Mouse (Mus musculus): Measurements from ENCODE around the gene Car15. TPM values are rescaled to one million over a fixed set of nuclear protein-coding genes. Genes with fewer than 3 reads are reported as not detected.
A peak's percentile ranks its signal among the peaks of the same experiment; 100 is the strongest.

Car15 gene
- polyA plus RNA-seq (2021) = 1.4 TPM

DNA sequence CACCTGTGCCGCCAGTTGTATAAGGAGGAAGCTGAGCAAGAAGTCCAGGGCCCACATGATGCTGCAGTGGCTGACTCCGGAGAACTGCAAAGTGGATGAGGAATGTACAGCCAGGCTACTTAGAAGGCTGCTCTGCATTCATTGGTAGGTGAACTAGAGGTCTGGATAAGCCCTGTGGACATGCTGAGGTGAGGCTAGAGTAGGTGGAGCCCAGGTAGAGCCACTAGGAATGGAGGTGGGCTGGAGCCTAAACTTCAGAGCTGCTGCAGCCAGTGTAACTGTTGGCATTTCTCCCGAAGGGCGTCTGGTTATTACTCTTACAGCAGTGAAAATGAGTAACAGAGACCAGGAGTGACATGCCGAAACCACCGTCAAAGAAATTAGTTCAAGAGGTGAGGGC lies at the start of gene Car15:
Gene Car15 (minus strand): TSS at position 314 of the 400 bp plus-strand sequence.
- DNase-seq (ENCODE audit: low read depth, low spot score) (no peak), ATAC-seq (no peak)
- H3K27me3 ChIP-seq = peaks cover 12% of the 10 kb centered on the region
- TF ChIP-seq CTCF (IDR thresholded peaks at IDR 0.05) = no peak
- CTCF ChIA-PET = interaction anchor here (1.2 to 2.2 kb wide), 2 partner anchors 12 to 13 kb away, joined by 4 to 7 read pairs; no protein-coding TSS in a partner anchor
- in situ Hi-C loops (cut with MboI; ENCODE audit: low pct_unique_long_range_greater_than_20kb) = no loop called here
- POLR2A ChIA-PET = no interaction called here

DNA sequence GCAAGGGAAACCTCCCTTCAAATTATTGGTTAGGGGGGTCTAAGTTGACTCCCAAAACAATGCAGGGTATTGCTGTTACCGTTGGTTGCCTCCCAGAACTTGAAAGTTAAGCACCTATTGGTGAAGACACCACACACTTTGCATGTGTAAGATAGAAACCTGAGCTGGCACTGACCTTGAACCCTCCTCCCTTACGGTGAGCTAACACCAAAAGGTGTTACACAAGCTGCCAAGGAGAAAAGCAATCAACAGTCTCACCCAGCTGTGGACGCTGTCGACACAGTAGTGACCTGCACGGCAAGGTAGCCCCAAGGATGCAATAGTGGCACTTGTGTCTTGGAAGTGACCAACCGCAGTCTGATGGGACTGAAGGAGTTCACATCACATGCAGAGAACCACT lies 46.0 kb upstream of the Car15 start:
- DNase-seq (ENCODE audit: low read depth, low spot score) = no peak
- no peak for TF ChIP-seq CTCF (IDR thresholded peaks at IDR 0.05)
- ChIA-PET CTCF (interaction anchor here (1.1 kb wide), 1 partner anchor 38 kb away, joined by 3 read pairs; no protein-coding TSS in a partner anchor), POLR2A (no interaction called here)
- ATAC-seq = no peak
- H3K27me3 ChIP-seq = no peaks in the 10 kb centered on the region
- in situ Hi-C loops (cut with MboI; ENCODE audit: low pct_unique_long_range_greater_than_20kb) = no loop called here

DNA sequence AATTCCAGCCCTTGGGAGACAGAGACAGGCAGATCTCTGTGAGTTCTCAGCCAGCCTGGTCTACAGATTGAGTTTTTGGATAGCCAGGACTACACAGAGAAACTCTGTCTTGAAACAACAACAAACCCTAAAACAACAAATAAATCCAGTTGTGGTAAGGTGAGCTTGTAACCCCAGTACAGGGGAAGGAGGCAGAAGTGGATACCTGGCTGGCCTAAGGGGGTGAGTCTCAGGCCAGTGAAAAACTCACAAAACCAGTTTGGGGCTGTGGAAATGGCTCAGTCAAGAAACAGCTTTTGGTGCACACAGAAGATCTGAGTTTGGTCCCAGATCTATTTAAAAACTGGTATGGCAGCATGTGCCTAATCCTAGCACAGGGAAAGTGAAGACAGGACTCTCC lies 44.0 kb upstream of the Car15 start:
- in situ Hi-C loops (cut with MboI; ENCODE audit: low pct_unique_long_range_greater_than_20kb) = no loop called here
- TF ChIP-seq CTCF (IDR thresholded peaks at IDR 0.05) = no peak
- no peak for ATAC-seq
- ChIA-PET POLR2A (no interaction called here), CTCF (interaction anchor here (1.5 kb wide), 1 partner anchor 14 kb away, joined by 3 read pairs; no protein-coding TSS in a partner anchor)
- DNase-seq (ENCODE audit: low read depth, low spot score) = no peak
- no peaks in the 10 kb centered on the region for H3K27me3 ChIP-seq

DNA sequence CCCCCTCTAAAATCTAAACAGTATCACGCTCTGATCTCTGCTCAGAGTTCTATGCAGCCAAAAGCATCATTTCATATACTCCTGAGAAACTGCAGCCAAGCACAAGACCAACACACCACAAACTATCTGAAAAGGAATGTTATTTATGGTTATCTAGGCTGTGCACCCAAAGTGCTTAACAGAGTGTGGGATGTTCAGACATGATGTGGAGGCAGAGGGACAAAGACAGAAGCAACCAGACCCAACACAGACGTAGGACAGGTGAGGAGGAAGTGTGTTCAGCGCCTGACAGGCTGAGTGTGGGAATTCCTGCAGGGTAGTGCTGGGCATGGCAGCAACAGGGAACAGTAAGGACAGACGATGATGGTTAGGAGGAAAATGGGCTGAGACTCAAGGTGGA lies 41.4 kb upstream of the Car15 start:
- POLR2A ChIA-PET = no interaction called here
- CTCF ChIA-PET = no interaction called here
- no peak for TF ChIP-seq CTCF (IDR thresholded peaks at IDR 0.05)
- DNase-seq (ENCODE audit: low read depth, low spot score) (no peak), ATAC-seq (no peak)
- in situ Hi-C loops (cut with MboI; ENCODE audit: low pct_unique_long_range_greater_than_20kb) = no loop called here
- H3K27me3 ChIP-seq = no peaks in the 10 kb centered on the region

DNA sequence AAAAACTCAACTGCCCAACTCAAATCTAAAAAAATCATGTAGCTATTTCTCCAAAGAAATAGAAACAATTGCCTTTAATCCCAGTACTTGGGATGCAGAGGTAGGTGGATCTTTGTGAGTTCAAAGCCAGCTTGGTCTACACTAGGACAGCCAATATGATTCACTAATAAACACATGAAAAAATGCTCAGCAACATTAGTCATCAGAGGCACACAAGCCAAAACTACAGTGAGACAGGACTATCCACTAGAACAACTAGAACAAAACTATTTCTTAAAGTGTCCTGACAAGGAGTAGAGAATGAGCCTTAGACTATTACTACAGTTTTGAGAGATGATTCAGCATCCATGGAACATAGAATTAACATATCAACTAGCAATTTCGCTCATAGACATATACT lies 37.9 kb upstream of the Car15 start:
- ChIA-PET POLR2A (no interaction called here), CTCF (interaction anchor here (1.6 to 1.8 kb wide), 2 partner anchors 16 to 27 kb away, joined by 3 to 4 read pairs; partner anchors contain the start of gene Gm20518)
- DNase-seq (ENCODE audit: low read depth, low spot score) = no peak
- in situ Hi-C loops (cut with MboI; ENCODE audit: low pct_unique_long_range_greater_than_20kb) = no loop called here
- no peaks in the 10 kb centered on the region for H3K27me3 ChIP-seq
- no peak for ATAC-seq
- no peak for TF ChIP-seq CTCF (IDR thresholded peaks at IDR 0.05)

DNA sequence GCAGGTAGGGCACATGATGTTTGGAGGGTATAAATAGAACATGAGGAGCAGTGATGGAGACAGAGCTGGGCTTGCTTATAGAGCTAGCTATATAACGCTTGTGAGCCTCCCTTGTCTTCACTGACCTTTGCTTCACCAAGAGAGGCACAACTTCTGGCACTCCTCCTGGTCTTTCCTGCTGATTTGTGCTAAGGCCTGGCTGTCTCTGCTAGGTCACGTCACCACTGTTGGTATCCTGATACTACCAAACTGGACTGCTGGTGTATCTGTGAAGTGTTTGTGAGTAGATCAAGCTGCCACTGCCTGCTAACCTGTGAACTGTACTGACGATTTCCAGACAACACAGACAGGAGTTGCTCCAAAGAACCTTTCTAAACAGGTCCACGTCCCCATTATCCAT lies 37.0 kb upstream of the Car15 start:
- in situ Hi-C loops (cut with MboI; ENCODE audit: low pct_unique_long_range_greater_than_20kb) = no loop called here
- TF ChIP-seq CTCF (IDR thresholded peaks at IDR 0.05) = no peak
- ChIA-PET POLR2A (no interaction called here), CTCF (interaction anchor here (1.8 kb wide), 1 partner anchor 26 kb away, joined by 4 read pairs; no protein-coding TSS in a partner anchor)
- no peaks in the 10 kb centered on the region for H3K27me3 ChIP-seq
- ATAC-seq = no peak
- DNase-seq (ENCODE audit: low read depth, low spot score) = no peak

DNA sequence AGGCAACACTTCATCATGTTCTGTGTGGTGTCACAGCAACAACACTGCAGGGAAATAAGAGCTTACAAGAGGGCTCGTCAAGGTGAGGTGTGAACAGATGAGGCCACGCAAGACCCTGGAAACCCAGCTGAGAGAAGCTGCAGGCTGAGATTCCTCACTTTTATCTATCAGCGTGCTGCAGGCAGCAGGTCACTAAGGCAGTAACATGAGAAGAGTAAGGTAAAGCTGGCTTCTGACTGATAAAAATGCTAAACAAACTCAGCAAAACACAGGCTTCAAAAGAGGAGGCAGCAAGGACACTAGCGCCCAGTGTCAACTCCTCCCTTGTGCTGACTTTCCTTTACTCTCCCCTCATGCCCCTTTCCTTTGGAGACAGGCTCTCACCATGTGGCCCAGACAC lies 34.8 kb upstream of the Car15 start:
- ChIA-PET POLR2A (interaction anchor here (0.8 kb wide), 1 partner anchor 375 kb away, joined by 3 read pairs; no protein-coding TSS in a partner anchor), CTCF (interaction anchor here (1.3 kb wide), 1 partner anchor 14 kb away, joined by 4 read pairs; no protein-coding TSS in a partner anchor)
- DNase-seq (ENCODE audit: low read depth, low spot score) (no peak), ATAC-seq (no peak)
- no peaks in the 10 kb centered on the region for H3K27me3 ChIP-seq
- in situ Hi-C loops (cut with MboI; ENCODE audit: low pct_unique_long_range_greater_than_20kb) = no loop called here
- no peak for TF ChIP-seq CTCF (IDR thresholded peaks at IDR 0.05)

DNA sequence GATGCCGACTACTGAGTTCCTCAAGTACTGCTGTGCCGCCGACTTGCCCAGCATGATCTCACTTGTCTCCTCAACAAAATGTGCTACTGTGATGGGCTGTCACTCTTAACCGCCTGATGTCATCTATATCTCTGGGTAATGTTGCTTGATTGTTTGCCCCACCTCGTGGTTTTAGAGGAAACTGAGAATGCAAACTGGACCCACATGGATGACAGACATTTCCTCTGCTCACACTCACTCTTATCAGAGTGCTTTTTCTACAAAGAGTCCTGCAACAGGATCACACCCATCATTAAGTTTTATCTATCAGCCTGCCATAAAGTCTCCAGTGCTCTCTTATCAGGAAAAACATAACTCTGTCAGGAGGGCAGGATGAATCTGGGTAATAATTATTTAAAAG lies 33.1 kb upstream of the Car15 start:
- CTCF ChIA-PET = no interaction called here
- in situ Hi-C loops (cut with MboI; ENCODE audit: low pct_unique_long_range_greater_than_20kb) = no loop called here
- no peak for TF ChIP-seq CTCF (IDR thresholded peaks at IDR 0.05)
- DNase-seq (ENCODE audit: low read depth, low spot score) (no peak), ATAC-seq (no peak)
- POLR2A ChIA-PET = no interaction called here
- H3K27me3 ChIP-seq = no peaks in the 10 kb centered on the region

DNA sequence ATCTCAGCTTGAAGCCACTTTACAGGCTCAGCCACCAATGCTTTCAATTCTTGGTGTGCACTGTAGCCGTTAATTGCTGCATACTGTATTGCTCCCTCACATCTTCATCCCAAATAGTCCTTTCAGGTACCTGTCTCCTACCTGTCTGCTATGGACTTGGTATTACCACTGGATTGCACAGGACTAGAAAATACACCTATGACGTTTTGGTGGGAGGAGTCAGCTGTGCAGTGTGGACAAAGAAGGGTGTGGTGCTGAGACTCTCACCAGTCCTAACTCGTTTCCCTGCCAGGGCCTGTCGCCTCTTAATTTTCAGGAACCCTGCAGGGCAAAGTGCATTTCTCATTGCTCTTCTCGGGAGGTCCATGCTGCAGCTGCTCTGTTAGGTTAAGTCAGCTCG lies 27.6 kb upstream of the Car15 start:
- DNase-seq (ENCODE audit: low read depth, low spot score) = no peak
- no peaks in the 10 kb centered on the region for H3K27me3 ChIP-seq
- in situ Hi-C loops (cut with MboI; ENCODE audit: low pct_unique_long_range_greater_than_20kb) = no loop called here
- ChIA-PET CTCF (interaction anchor here (5.3 kb wide), 1 partner anchor 15 kb away, joined by 26 read pairs; no protein-coding TSS in a partner anchor), POLR2A (interaction anchor here (0.6 kb wide), 1 partner anchor 53 kb away, joined by 3 read pairs; no protein-coding TSS in a partner anchor)
- no peak for TF ChIP-seq CTCF (IDR thresholded peaks at IDR 0.05)
- ATAC-seq = no peak

DNA sequence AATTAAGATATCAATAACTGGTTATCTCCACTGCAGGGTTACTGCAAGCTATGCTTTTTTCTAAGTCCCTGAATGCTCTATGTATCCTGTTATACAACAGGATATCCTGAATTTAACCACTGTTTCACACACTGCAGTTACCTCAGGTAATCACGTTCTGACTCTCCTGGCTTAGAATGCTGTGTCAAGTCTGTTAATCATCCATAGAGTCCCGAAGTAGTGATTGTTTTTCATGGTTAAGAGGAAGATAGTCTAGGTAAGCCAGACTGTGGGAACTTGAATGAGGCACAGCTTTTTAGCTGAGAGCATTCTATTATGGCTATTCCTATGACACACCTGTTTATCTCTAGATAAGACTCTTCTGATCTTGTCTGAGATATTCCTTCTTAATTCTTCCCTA lies 27.1 kb upstream of the Car15 start:
- DNase-seq (ENCODE audit: low read depth, low spot score) (no peak), ATAC-seq (no peak)
- CTCF ChIA-PET = interaction anchor here (1.2 to 1.3 kb wide), 2 partner anchors 12 to 16 kb away, joined by 5 read pairs; no protein-coding TSS in a partner anchor
- TF ChIP-seq CTCF (IDR thresholded peaks at IDR 0.05) = no peak
- in situ Hi-C loops (cut with MboI; ENCODE audit: low pct_unique_long_range_greater_than_20kb) = no loop called here
- H3K27me3 ChIP-seq = no peaks in the 10 kb centered on the region
- POLR2A ChIA-PET = interaction anchor here (0.6 kb wide), 1 partner anchor 52 kb away, joined by 3 read pairs; no protein-coding TSS in a partner anchor

DNA sequence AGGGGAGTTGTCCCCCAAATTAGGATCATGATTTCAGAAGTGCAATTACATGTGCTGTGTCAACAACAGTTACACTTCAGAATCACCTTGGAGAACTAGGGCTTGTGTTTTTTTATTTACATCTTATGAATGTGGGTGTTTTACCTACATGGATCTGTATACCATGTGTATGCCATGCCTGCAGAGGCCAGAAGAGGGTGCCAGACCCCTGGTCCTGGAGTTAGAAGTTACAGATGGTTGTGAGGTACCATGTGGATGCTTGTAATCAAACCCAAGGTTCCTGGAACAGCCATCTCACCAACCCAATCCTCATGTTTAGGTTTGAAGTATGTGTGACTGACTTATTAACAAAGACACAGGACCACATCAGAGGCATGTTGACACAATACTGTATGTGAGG lies 20.4 kb upstream of the Car15 start:
- in situ Hi-C loops (cut with MboI; ENCODE audit: low pct_unique_long_range_greater_than_20kb) = no loop called here
- no peaks in the 10 kb centered on the region for H3K27me3 ChIP-seq
- ATAC-seq = no peak
- ChIA-PET CTCF (interaction anchor here (0.8 kb wide), 1 partner anchor 9 kb away, joined by 3 read pairs; no protein-coding TSS in a partner anchor), POLR2A (no interaction called here)
- DNase-seq (ENCODE audit: low read depth, low spot score) = no peak
- peak; percentile 70 for TF ChIP-seq CTCF (IDR thresholded peaks at IDR 0.05)

DNA sequence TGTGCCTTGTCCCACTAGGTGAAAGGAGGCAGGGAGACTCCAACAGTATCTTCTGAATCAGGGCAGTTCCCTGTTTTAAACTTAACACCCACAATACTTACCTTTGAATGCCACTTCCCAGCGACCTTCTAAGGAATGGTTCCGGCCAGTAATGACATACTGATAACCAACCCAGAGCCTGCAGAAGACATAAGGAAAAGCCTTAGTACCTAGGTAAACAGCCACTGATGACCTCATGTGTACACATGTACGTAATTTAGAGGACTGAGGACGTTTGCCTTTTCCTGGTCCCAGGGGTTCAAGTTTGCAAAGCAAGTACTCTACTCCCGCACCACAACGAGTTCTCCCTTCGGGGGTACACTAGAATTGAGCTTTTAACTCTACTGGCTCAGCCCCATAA lies 19.0 kb upstream of the Car15 start:
- in situ Hi-C loops (cut with MboI; ENCODE audit: low pct_unique_long_range_greater_than_20kb) = no loop called here
- ATAC-seq (no peak), DNase-seq (ENCODE audit: low read depth, low spot score) (no peak)
- ChIA-PET POLR2A (no interaction called here), CTCF (interaction anchor here (1.0 kb wide), 1 partner anchor 8 kb away, joined by 3 read pairs; no protein-coding TSS in a partner anchor)
- no peak for TF ChIP-seq CTCF (IDR thresholded peaks at IDR 0.05)
- no peaks in the 10 kb centered on the region for H3K27me3 ChIP-seq

Data from Patski (cell line).